Mouse (Mus musculus) limb, embryonic 14.5 days (tissue): Measurements from ENCODE around the gene Gpx7. TPM values are rescaled to one million over a fixed set of nuclear protein-coding genes. Genes with fewer than 3 reads are reported as not detected.

Source experiments
- ATAC-seq: fragments of 200-750 bp; cut with Nextera tagmentation; 2 replicates; pipeline ENCODE4 v1.8.0; 2017; ENCODE audit warnings: low read depth, moderate number of reproducible peaks, moderate TSS enrichment; ENCODE audit not compliant: low FRiP score
- DNase-seq: peaks from one replicate; pipeline ENCODE4 v3.0.0-alpha.2; 2015; ENCODE audit warnings: low spot score
- H3K27ac ChIP-seq: fragments of 300-500 bp; sonication (generic); replicated peaks from 2 replicates; pipeline ENCODE4 v1.5.1; 2014; ENCODE audit warnings: low read depth, mild to moderate bottlenecking, low read length, moderate library complexity, mixed read lengths
- H3K27me3 ChIP-seq: fragments of 300-500 bp; sonication (generic); 2 replicates; pipeline ENCODE4 v1.6.1; 2014; ENCODE audit warnings: low read length, mixed read lengths; ENCODE audit not compliant: control insufficient read depth, insufficient read depth
- H3K36me3 ChIP-seq: fragments of 300-500 bp; sonication (generic); 2 replicates; pipeline ENCODE4 v1.6.1; 2014; ENCODE audit warnings: mild to moderate bottlenecking, low read length, moderate library complexity, mixed read lengths; ENCODE audit not compliant: control insufficient read depth, insufficient read depth
- H3K4me1 ChIP-seq: fragments of 300-500 bp; sonication (generic); 2 replicates; pipeline ENCODE4 v1.6.1; 2014; ENCODE audit warnings: antibody characterized with exemption, low read length, mixed read lengths; ENCODE audit not compliant: control insufficient read depth, insufficient read depth
- H3K4me2 ChIP-seq: fragments of 300-500 bp; sonication (generic); replicated peaks from 2 replicates; pipeline ENCODE4 v1.6.1; 2014; ENCODE audit warnings: low read depth, mild to moderate bottlenecking, low read length, moderate library complexity; ENCODE audit not compliant: severe bottlenecking
- H3K4me3 ChIP-seq: fragments of 300-500 bp; sonication (generic); replicated peaks from 2 replicates; pipeline ENCODE4 v1.5.1; 2014; ENCODE audit warnings: low read length
- H3K9ac ChIP-seq: fragments of 300-500 bp; sonication (generic); 2 replicates; pipeline ENCODE4 v1.6.1; 2014; ENCODE audit warnings: mild to moderate bottlenecking, low read depth, low read length, moderate library complexity; ENCODE audit not compliant: severe bottlenecking
- H3K9me3 ChIP-seq: fragments of 300-500 bp; sonication (generic); 2 replicates; pipeline ENCODE4 v1.6.1; 2016; ENCODE audit warnings: low read length; ENCODE audit not compliant: control insufficient read depth
- POLR2A ChIP-seq: fragments of 200-500 bp; IDR thresholded peaks from 2 replicates; pipeline ENCODE4 v1.8.0; 2012; ENCODE audit warnings: inconsistent platforms, mild to moderate bottlenecking, moderate library complexity, borderline replicate concordance; ENCODE audit not compliant: insufficient read depth, insufficient read length; ENCODE audit errors: extremely low read depth
- WGBS: fragments of 180-500 bp; shearing (Covaris S2); extraction: QIAGEN DNeasy Blood & Tissue Kit; methylation state at CpG from one replicate; pipeline ENCODE4 v1.1.7; 2014; 5-methylcytosine and 5-hydroxymethylcytosine counted together
- polyA plus RNA-seq, 2 experiments: library from polyadenylated mRNA; depleted of rRNA in 1 of 2; stranded (reverse) in 1 of 2; unstranded in 1 of 2; fragments of >200 nt; fragmentation: Nextera tagmentation in 1 of 2; extraction: Ambion mirVana in 1 of 2; gene quantifications; 2 replicates each; pipeline versions ENCODE4 v1.2.1 to v1.2.3; 2012 to 2014

Gene Gpx7
- polyA plus RNA-seq (2012; rRNA removed) (92.8 and 98.8 TPM in 2 replicates), polyA plus RNA-seq (2014; fragmentation: Nextera tagmentation; extraction: Ambion mirVana) (104 and 117 TPM in 2 replicates)

DNA sequence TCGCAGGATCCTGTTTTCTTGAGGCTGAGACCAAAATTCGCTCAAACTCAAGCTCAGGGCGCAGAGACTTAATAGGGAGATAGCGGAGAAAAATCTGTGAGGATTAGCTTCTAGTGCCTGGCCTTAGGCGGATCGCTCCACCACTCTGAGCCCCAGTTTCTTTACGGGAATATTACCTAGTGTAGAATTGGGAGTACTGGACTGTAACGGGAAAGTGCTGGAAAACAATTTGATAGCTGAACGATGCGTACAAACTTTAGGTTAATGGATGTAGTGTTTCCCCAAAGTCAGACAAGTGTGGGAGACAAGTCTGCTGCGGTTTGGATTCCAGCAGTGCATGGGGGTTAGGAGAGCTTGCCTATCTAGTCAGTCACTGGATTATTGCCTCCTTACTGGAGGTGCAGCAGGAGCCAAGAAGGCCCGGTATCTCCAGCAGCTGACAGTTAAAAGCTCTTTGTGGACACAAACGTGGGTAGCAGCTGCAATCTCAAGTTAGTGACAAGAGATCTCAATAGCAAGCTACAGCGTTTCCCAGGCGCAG is at the start of gene Gpx7:
Gene Gpx7 (minus strand): TSS at position 101 of the 541 bp plus-strand sequence.
- peak; percentile 32 for DNase-seq
- Histone ChIP-seq H3K27ac (peak within 1 kb of the TSS; percentile 86), H3K4me3 (peak within 1 kb of the TSS; percentile 52), H3K9ac (peak within 1 kb of the TSS; percentile 90), H3K4me2 (peak within 1 kb of the TSS; percentile 88), H3K27me3 (no peaks in the 10 kb centered on the region), H3K9me3 (no peaks in the 10 kb centered on the region), H3K4me1 (peaks cover 19% of the 10 kb centered on the region), H3K36me3 (peaks cover 5% of the 10 kb centered on the region; the same call in 1 of the 2 replicates)
- no peak for TF ChIP-seq POLR2A
- peak; percentile 44 for ATAC-seq
- 7% methylated on average over 15 of the region's 15 CpGs for WGBS

DNA sequence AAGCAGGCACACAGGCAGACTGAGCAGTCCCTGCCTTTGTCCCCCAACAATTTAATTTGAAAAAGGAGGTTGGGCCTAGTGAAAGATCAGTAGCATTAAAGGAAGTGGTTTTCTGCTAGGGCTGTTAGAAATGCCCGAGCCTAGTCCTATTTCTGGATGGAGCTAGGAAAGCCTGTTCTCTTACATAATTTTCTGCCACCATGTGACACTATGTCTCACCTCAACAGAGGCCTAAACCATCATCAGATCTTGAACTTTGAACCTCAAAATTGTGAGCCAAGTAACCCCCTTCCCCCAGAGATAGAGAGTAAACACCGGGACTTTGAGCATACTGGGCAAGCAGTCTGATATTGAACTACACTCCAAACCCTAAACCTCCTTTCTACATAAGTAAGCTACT is 49.3 kb upstream of the Gpx7 start:
- no peak for TF ChIP-seq POLR2A
- Histone ChIP-seq H3K27me3 (no peaks in the 10 kb centered on the region), H3K9me3 (no peaks in the 10 kb centered on the region), H3K36me3 (no peaks in the 10 kb centered on the region), H3K27ac (no peak overlapping the region), H3K4me2 (no peak overlapping the region), H3K9ac (no peak overlapping the region), H3K4me3 (no peak overlapping the region), H3K4me1 (peaks cover 6% of the 10 kb centered on the region; the same call in 1 of the 2 replicates)
- WGBS: 77% methylated on average over 2 of the region's 2 CpGs
- ATAC-seq (no peak), DNase-seq (no peak)

DNA sequence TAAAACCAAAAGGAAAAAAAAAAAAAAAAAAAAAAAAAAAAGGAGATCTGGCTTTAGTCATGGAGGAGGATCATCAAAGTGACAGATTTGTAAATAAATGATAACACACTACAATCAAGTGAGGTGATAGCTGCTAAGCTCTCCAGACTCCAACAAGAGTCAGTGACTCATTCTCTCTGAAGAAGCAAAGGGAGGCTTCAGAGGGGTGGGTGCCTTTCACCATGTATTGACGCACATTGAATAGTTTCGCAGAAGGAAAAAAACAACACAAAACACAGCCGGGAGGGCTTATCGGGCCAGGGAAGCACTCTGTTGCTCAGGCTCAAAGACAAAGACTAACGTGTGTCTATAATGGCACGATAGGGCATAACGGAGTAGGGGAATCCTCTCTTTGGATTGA is 41.3 kb upstream of the Gpx7 start:
- TF ChIP-seq POLR2A: no peak
- 59% methylated on average over 7 of the region's 7 CpGs for WGBS
- no peak for ATAC-seq
- Histone ChIP-seq H3K9ac (no peak overlapping the region), H3K4me2 (no peak overlapping the region), H3K4me3 (no peak overlapping the region), H3K4me1 (no peaks in the 10 kb centered on the region), H3K27ac (no peak overlapping the region), H3K27me3 (no peaks in the 10 kb centered on the region), H3K9me3 (no peaks in the 10 kb centered on the region), H3K36me3 (no peaks in the 10 kb centered on the region)
- DNase-seq: no peak

- H3K4me3 ChIP-seq: no peak overlapping the region
- H3K4me2 ChIP-seq: no peak overlapping the region
- no peak for TF ChIP-seq POLR2A
- DNase-seq (no peak), ATAC-seq (no peak)
- no peaks in the 10 kb centered on the region for H3K36me3 ChIP-seq
- H3K27ac ChIP-seq: no peak overlapping the region
- WGBS: 48% methylated on average over 6 of the region's 6 CpGs
- no peaks in the 10 kb centered on the region for H3K27me3 ChIP-seq
- H3K4me1 ChIP-seq: peaks cover 8% of the 10 kb centered on the region
- no peaks in the 10 kb centered on the region for H3K9me3 ChIP-seq
- H3K9ac ChIP-seq: no peak overlapping the region
Measured at GRCm38 (mm10) chr4:108438082-108438840, 31.5 kb upstream of the Gpx7 start.

- Histone ChIP-seq H3K4me3 (no peak overlapping the region), H3K9me3 (no peaks in the 10 kb centered on the region), H3K4me2 (no peak overlapping the region), H3K27ac (no peak overlapping the region), H3K36me3 (no peaks in the 10 kb centered on the region), H3K4me1 (peaks cover 27% of the 10 kb centered on the region), H3K9ac (no peak overlapping the region), H3K27me3 (no peaks in the 10 kb centered on the region)
- no peak for DNase-seq
- no peak for TF ChIP-seq POLR2A
- WGBS: 43% methylated on average over 1 of the region's 1 CpGs
- no peak for ATAC-seq
Measured at GRCm38 (mm10) chr4:108436225-108436624, 29.5 kb upstream of the Gpx7 start.
